Mouse (Mus musculus) layer of hippocampus, adult 11-12 months (tissue): ENCODE measurements around the gene Palld.

Experiments used
- DNase-seq: peaks from one replicate; pipeline ENCODE4 v3.0.0; 2022; ENCODE audit warnings: low spot score

Palld gene

GRCm38 (mm10) chr8:61685280-61685679, 217.2 kb downstream of the Palld start:
- no peak for DNase-seq

GRCm38 (mm10) chr8:61684280-61684939, 218.1 kb downstream of the Palld start:
- no peak for DNase-seq

- DNase-seq, result no peak
These were observed 219.6 kb downstream of the Palld start for GRCm38 (mm10) chr8:61682902-61683301.

- no peak for DNase-seq
These were observed 221.3 kb downstream of the Palld start for GRCm38 (mm10) chr8:61681217-61681616.

GRCm38 (mm10) chr8:61677227-61677626, 225.3 kb downstream of the Palld start:
- DNase-seq, result no peak

GRCm38 (mm10) chr8:61671151-61671550, 231.3 kb downstream of the Palld start:
- DNase-seq, result no peak

- DNase-seq, result no peak
These were observed 232.1 kb downstream of the Palld start for GRCm38 (mm10) chr8:61670376-61670775.

- DNase-seq, result no peak
These were observed 235.6 kb downstream of the Palld start for GRCm38 (mm10) chr8:61666919-61667318.

GRCm38 (mm10) chr8:61665021-61665420, 237.5 kb downstream of the Palld start:
- no peak for DNase-seq

GRCm38 (mm10) chr8:61664162-61664561, 238.3 kb downstream of the Palld start:
- DNase-seq, result no peak

- no peak for DNase-seq
These were observed 239.7 kb downstream of the Palld start for GRCm38 (mm10) chr8:61662829-61663228.

- DNase-seq, result no peak
These were observed 240.9 kb downstream of the Palld start for GRCm38 (mm10) chr8:61661611-61662010.

- no peak for DNase-seq
These were observed 241.5 kb downstream of the Palld start for GRCm38 (mm10) chr8:61660961-61661360.

GRCm38 (mm10) chr8:61651955-61652354, 250.5 kb downstream of the Palld start:
- no peak for DNase-seq

- DNase-seq, result no peak
These were observed 256.2 kb downstream of the Palld start for GRCm38 (mm10) chr8:61646195-61646835.

- DNase-seq, result no peak
These were observed 256.8 kb downstream of the Palld start for GRCm38 (mm10) chr8:61645642-61646041.

GRCm38 (mm10) chr8:61643215-61643614, 259.3 kb downstream of the Palld start:
- no peak for DNase-seq

GRCm38 (mm10) chr8:61642358-61642847, 260.1 kb downstream of the Palld start:
- no peak for DNase-seq

GRCm38 (mm10) chr8:61639596-61639995, 262.9 kb downstream of the Palld start:
- no peak for DNase-seq

- no peak for DNase-seq
These were observed 263.5 kb downstream of the Palld start for GRCm38 (mm10) chr8:61639008-61639407.

GRCm38 (mm10) chr8:61637736-61638135, 264.8 kb downstream of the Palld start:
- no peak for DNase-seq

GRCm38 (mm10) chr8:61634811-61635210, 267.7 kb downstream of the Palld start:
- DNase-seq, result no peak

GRCm38 (mm10) chr8:61632331-61632730, 270.2 kb downstream of the Palld start:
- DNase-seq, result no peak

- DNase-seq, result no peak
These were observed 272.9 kb downstream of the Palld start for GRCm38 (mm10) chr8:61629631-61629968.
